Mouse (Mus musculus) olfactory bulb, adult 2 months (tissue): ENCODE data around the gene Fshb. TPM values are rescaled to one million over a fixed set of nuclear protein-coding genes. Genes with fewer than 3 reads are reported as not detected.

ENCODE experiments used
- H3K27ac ChIP-seq: fragments of 200-500 bp; 2 replicates; pipeline ENCODE4 v1.5.1; 2012; ENCODE audit warnings: low read depth, low read length; ENCODE audit not compliant: insufficient read depth
- H3K4me1 ChIP-seq: fragments of 200-500 bp; 2 replicates; pipeline ENCODE4 v1.6.1; 2012; ENCODE audit warnings: low read length; ENCODE audit not compliant: control insufficient read depth, insufficient read depth
- H3K4me3 ChIP-seq: fragments of 200-500 bp; 2 replicates; pipeline ENCODE4 v1.5.1; 2012; ENCODE audit warnings: mild to moderate bottlenecking, low read depth, low read length, moderate library complexity; ENCODE audit not compliant: insufficient read depth
- CTCF ChIP-seq: fragments of 200-500 bp; IDR thresholded peaks from 2 replicates; pipeline ENCODE4 v1.5.1; 2012; ENCODE audit warnings: low read depth, mild to moderate bottlenecking, low read length, moderate library complexity; ENCODE audit not compliant: insufficient read depth
- POLR2A ChIP-seq: fragments of 200-500 bp; IDR thresholded peaks from 2 replicates; pipeline ENCODE4 v1.6.1; 2012; ENCODE audit warnings: mild to moderate bottlenecking, low read depth, low read length, moderate library complexity; ENCODE audit not compliant: insufficient read depth
- WGBS: fragments of 180-500 bp; shearing (Covaris S2); methylation state at CpG from one replicate; pipeline ENCODE4 v1.1.7; 2018; 5-methylcytosine and 5-hydroxymethylcytosine counted together
- polyA plus RNA-seq: library from polyadenylated mRNA; stranded (reverse); fragments of >200 nt; gene quantifications from 2 replicates; pipeline ENCODE4 v1.2.4, GENCODE M21; 2012; ENCODE audit warnings: low replicate concordance; ENCODE audit not compliant: missing spikeins, insufficient read depth, insufficient read length

Gene Fshb
- polyA plus RNA-seq, 1 experiment = not detected

DNA sequence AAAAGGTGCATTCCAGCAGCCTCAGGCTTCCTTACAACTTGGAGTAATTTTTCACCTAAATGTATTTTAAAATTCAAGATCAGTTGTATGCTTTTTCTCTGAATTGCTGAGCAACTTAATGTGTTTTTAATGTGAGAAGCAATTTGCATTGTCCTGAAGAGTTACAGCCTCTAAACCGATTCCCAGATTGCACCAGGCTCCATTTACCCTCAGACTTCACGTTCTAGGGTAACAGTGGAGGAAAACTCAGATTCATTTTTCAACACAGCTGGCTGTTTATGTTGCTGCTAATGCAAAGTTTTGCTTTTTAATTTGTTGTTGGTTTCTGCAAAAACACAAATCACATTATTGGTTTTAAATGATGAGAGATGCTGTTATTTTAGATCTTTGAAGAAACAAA, 40.1 kb downstream of the Fshb start:
- no peak overlapping the region for H3K27ac ChIP-seq
- no peak overlapping the region for H3K4me3 ChIP-seq
- H3K4me1 ChIP-seq = peaks cover 6% of the 10 kb centered on the region
- WGBS = 76% methylated on average over 2 of the region's 2 CpGs
- no peak for TF ChIP-seq CTCF
- TF ChIP-seq POLR2A = no peak

DNA sequence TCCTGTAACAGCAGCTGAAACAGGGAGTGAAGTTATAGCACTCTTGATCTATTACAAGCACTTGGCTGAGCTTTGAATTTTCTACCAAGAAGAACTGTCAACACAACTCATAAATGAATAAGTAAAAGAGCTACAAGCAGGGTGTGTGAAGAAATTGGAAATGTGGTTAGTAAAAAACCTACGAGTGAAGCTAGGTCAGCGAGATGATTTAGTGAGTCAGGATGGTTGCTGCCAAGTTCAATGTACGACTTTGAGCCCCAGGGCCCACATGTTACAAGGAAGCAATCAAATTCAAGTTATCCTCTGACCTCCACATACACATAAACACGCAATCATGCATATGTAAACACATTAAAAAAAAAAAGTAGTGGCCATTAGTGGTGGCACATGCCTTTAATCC, 46.3 kb downstream of the Fshb start:
- 87% methylated on average over 4 of the region's 4 CpGs for WGBS
- no peak overlapping the region for H3K27ac ChIP-seq
- no peak for TF ChIP-seq POLR2A
- TF ChIP-seq CTCF = no peak
- no peaks in the 10 kb centered on the region for H3K4me1 ChIP-seq
- H3K4me3 ChIP-seq = no peak overlapping the region

DNA sequence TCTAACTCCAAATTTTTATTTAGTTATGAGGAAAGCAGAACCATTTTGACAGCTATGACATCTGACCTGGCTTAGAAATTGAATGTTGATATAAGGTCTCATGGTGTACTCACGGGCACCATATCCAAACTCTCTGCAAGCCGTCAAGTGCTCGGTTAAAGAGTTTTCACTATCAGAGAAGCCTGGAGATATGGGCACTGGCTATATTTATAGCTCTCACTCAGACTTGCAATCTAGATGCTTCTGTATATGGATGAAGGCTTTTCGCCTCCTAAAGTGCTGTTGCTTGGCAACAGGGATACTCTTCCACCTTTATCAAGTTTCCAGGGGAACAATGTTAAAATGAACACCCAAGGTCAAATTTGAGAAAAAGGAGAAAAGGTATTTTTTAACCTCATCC, 47.1 kb downstream of the Fshb start:
- 86% methylated on average over 4 of the region's 4 CpGs for WGBS
- H3K4me1 ChIP-seq = no peaks in the 10 kb centered on the region
- TF ChIP-seq CTCF = no peak
- TF ChIP-seq POLR2A = no peak
- H3K27ac ChIP-seq = no peak overlapping the region
- H3K4me3 ChIP-seq = no peak overlapping the region

DNA sequence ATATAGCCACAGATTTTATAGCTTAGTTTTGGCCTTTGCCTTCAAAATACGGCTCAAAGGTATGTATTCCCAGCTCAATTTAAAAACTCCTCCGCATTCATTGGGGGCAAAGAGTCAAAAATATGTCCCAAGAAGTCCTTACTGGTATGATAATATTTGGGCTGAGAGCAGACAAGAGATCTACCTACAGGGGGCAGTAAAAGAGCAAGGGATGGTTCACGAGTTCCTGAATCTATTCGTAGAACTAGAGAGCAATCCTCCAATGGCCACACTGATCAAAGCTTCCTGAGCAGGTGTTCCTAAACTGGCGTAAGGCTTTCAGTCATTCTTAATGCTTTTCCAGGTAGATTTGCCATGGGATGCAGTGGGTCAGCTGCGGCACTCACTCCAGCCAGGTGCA, 49.3 kb downstream of the Fshb start:
- no peak overlapping the region for H3K27ac ChIP-seq
- TF ChIP-seq POLR2A = no peak
- TF ChIP-seq CTCF = no peak
- WGBS = 80% methylated on average over 6 of the region's 6 CpGs
- H3K4me1 ChIP-seq = no peaks in the 10 kb centered on the region
- no peak overlapping the region for H3K4me3 ChIP-seq

DNA sequence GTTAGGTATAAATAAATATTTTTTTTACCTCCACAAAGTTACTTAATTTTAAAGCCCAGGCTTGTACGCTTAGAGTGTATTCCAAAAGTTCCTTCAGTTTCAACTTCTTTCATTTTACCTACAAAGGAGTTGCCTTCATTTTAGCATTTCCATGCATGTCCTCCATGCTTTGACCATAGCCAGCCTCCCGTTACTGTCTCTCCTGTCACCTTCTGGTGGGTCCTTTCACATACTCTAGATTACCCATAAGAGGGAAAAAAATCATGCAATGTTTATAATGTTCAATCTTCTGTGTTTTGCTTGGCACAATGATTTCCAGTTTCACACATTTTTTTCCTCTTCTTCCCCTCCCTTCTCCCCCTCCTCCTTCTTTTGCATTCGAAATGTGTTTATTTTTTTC, 53.1 kb downstream of the Fshb start:
- no peak for TF ChIP-seq POLR2A
- TF ChIP-seq CTCF = no peak
- Histone ChIP-seq H3K4me3 (no peak overlapping the region), H3K4me1 (no peaks in the 10 kb centered on the region), H3K27ac (no peak overlapping the region)
- 81% methylated on average over 3 of the region's 3 CpGs for WGBS

Other genes with a start within 250 kb of the Fshb start
- not detected in 2 replicates for gene Arl14ep, start 85.2 kb downstream of the Fshb start, polyA plus RNA-seq
- gene Kcna4, start 231.0 kb upstream of the Fshb start, polyA plus RNA-seq = not detected in 2 replicates